Mouse (Mus musculus) spleen, postnatal 4 days (tissue): Measurements from ENCODE around the gene Fibp.

Experiments
- DNase-seq, 2 experiments: peaks; one replicate each; pipeline ENCODE4 v3.0.0; 2022; ENCODE audit warnings: low spot score in 2 of 2

Fibp gene

GRCm38 (mm10) chr19:5431911-5432464 lies 28.4 kb upstream of the Fibp start:
- DNase-seq, result no peak

GRCm38 (mm10) chr19:5432992-5433852 lies 27.2 kb upstream of the Fibp start:
- DNase-seq, result peak in 1 of 2 experiments; percentile 70

- DNase-seq, result no peak
Observed at GRCm38 (mm10) chr19:5433951-5434350, 26.5 kb upstream of the Fibp start.

- no peak for DNase-seq
Observed at GRCm38 (mm10) chr19:5444371-5444908, 16.0 kb upstream of the Fibp start.

- DNase-seq, result no peak
Observed at GRCm38 (mm10) chr19:5444954-5445353, 15.5 kb upstream of the Fibp start.

GRCm38 (mm10) chr19:5445747-5446146 lies 14.7 kb upstream of the Fibp start:
- no peak for DNase-seq

- DNase-seq, result peak; percentile 70 to 86
Observed at GRCm38 (mm10) chr19:5447515-5448353, 12.7 kb upstream of the Fibp start, which contains the start of gene Fosl1. TSS of gene Fosl1 (plus strand) at chr19:5447547.

GRCm38 (mm10) chr19:5448354-5449150 lies 11.9 kb upstream of the Fibp start:
- peak in 1 of 2 experiments; percentile 36 for DNase-seq

GRCm38 (mm10) chr19:5449673-5450072 lies 10.7 kb upstream of the Fibp start:
- DNase-seq, result no peak

- DNase-seq, result no peak
Observed at GRCm38 (mm10) chr19:5451766-5452165, 8.6 kb upstream of the Fibp start.

GRCm38 (mm10) chr19:5455037-5455436 lies 5.4 kb upstream of the Fibp start:
- no peak for DNase-seq

GRCm38 (mm10) chr19:5455568-5455967 lies 4.8 kb upstream of the Fibp start:
- peak in 1 of 2 experiments; percentile 59 for DNase-seq

GRCm38 (mm10) chr19:5456241-5456921 lies 4.0 kb upstream of the Fibp start:
- DNase-seq, result peak in 1 of 2 experiments; percentile 59

GRCm38 (mm10) chr19:5456922-5457745 lies 3.3 kb upstream of the Fibp start:
- DNase-seq, result peak; percentile 91 to 94

- DNase-seq, result no peak
Observed at GRCm38 (mm10) chr19:5457746-5458442, 2.5 kb upstream of the Fibp start, which contains the start of gene Ccdc85b. TSS of gene Ccdc85b (minus strand) at chr19:5457894.

- DNase-seq, result no peak
Observed at GRCm38 (mm10) chr19:5459019-5459418, 1.4 kb upstream of the Fibp start.

GRCm38 (mm10) chr19:5459896-5460295 lies 519 bp upstream of the Fibp start:
- no peak for DNase-seq

- DNase-seq, result no peak
Observed at GRCm38 (mm10) chr19:5461411-5461810, 996 bp downstream of the Fibp start.

GRCm38 (mm10) chr19:5463212-5463611 lies 2.8 kb downstream of the Fibp start:
- no peak for DNase-seq
